Mouse (Mus musculus): ENCODE data around the gene Casp2. TPM values are rescaled to one million over a fixed set of nuclear protein-coding genes. Genes with fewer than 3 reads are reported as not detected.

Gene Casp2
- 19.3 TPM for polyA plus RNA-seq (2014; fragmentation: Illumina TruSeq; extraction: RNeasy Lipid Tissue Mini Kit (QIAGEN cat#74804); ENCODE audit: low read depth, low replicate concordance)

DNA sequence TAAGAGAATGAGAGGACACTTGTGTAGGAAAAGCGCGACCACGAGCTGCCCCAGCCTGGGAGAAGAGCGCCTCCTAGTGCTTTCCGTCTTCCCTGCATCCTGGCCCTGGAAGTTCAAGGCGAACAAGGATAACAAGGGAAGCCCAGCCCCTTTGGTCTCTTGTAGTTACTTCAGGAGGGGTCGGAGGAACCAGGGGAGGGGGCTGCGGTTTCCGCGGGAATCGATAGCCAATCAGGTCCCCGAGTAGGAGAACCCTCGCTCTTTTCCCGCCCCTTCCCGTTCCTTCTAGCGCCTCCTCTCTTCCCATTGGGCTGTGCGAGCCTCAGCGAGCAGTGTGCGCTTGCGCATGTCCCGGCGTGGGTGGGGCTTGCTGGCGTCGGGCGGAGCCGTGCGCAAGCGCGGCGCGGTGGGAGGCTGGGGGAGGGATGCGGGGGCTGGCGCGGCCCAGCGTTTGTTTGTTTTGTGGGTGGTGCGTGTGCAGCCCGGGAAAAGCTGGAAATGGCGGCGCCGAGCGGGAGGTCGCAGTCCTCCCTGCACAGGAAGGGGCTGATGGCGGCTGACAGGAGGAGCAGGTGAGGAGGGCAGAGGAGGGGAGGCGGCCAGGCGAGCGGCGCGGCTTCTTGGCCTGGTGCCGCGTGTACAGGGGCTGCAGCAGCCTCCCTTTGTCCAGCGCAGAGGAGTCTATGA is at the start of gene Casp2:
Casp2 (plus strand) TSS at position 360 of the 687 bp plus-strand sequence.

DNA sequence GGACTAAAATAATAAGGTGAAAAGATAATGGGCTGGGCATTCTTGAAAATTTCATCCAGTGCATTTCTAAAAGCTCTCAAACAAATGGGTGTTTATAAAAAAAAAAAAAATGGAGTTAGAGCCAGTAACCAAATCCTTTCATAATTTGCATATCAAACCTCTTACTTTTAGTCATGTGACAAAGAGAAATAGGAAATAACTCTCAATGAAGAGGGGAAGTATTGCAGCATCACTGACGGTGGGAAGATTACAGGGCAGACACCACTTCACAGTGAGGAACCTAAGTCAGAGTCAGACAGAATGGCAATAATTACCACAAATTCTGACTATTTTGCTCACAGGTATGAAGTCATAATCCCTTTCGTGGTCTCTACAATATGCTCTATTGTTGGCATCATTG is 49.8 kb upstream of the Casp2 start, which contains the start of gene Tas2r144:
Tas2r144 (plus strand) TSS at position 301 of the 400 bp plus-strand sequence.

GRCm38 (mm10) chr6:42245711-42246353 is 19.0 kb upstream of the Casp2 start, which contains the start of gene Gstk1:
Gstk1 (plus strand) TSS chr6:42245935.

DNA sequence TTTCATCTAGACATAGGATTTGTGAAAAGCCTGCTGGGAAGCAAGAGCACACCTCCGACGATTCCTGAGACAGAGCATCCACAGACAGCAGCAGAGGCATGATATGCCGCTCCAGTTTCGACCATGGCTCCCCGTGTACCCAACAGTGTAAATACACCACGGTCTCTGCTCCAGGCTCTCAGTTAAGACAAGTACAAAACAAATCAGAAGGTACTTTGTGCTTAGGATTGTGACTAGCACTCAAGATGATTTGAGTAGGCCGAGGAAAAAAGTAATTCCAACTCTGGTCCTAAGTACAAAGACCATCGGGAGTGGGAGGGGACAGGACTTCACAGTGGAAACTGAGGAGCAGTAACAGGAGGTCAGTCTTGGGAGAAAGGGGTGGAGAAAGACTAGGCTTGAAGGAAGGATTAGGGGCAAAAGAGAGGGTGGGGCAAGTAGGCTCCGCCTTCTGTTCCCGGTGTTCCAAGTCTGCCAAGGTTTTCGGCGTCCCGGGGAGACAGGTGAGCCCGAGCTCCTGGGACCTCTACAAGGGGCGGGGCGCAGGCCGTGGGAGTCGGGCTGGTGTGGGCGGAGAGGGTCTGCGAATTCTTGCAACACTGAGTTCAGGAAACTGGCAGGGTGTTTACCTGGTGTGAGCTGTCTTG is 3.1 kb upstream of the Casp2 start, which contains the start of gene Tmem139:
Tmem139 (plus strand) TSS at position 447 of the 647 bp plus-strand sequence.

GRCm38 (mm10) chr6:42286448-42286847 is 21.7 kb downstream of the Casp2 start, which contains the start of gene Clcn1:
Clcn1 (plus strand) TSS chr6:42286685.

GRCm38 (mm10) chr6:42324482-42325267 is 59.9 kb downstream of the Casp2 start, which contains the start of gene Fam131b:
Fam131b (minus strand) TSS chr6:42324643.

Other genes with a start within 250 kb of the Casp2 start
- gene Sva, start 226.6 kb upstream of the Casp2 start, polyA plus RNA-seq (2014; fragmentation: Illumina TruSeq; extraction: RNeasy Lipid Tissue Mini Kit (QIAGEN cat#74804); ENCODE audit: low read depth, low replicate concordance): not detected
- gene Tas2r139, start 124.0 kb upstream of the Casp2 start, polyA plus RNA-seq (2014; fragmentation: Illumina TruSeq; extraction: RNeasy Lipid Tissue Mini Kit (QIAGEN cat#74804); ENCODE audit: low read depth, low replicate concordance): not detected
- gene Tas2r144, start 49.7 kb upstream of the Casp2 start, polyA plus RNA-seq (2014; fragmentation: Illumina TruSeq; extraction: RNeasy Lipid Tissue Mini Kit (QIAGEN cat#74804); ENCODE audit: low read depth, low replicate concordance): not detected
- 85.7 TPM for gene Gstk1, start 19.1 kb upstream of the Casp2 start, polyA plus RNA-seq (2014; fragmentation: Illumina TruSeq; extraction: RNeasy Lipid Tissue Mini Kit (QIAGEN cat#74804); ENCODE audit: low read depth, low replicate concordance)
- 22.2 TPM for gene Tmem139, start 3.0 kb upstream of the Casp2 start, polyA plus RNA-seq (2014; fragmentation: Illumina TruSeq; extraction: RNeasy Lipid Tissue Mini Kit (QIAGEN cat#74804); ENCODE audit: low read depth, low replicate concordance)
- gene Clcn1, start 21.7 kb downstream of the Casp2 start, polyA plus RNA-seq (2014; fragmentation: Illumina TruSeq; extraction: RNeasy Lipid Tissue Mini Kit (QIAGEN cat#74804); ENCODE audit: low read depth, low replicate concordance): not detected
- not detected for gene Fam131b, start 59.7 kb downstream of the Casp2 start, polyA plus RNA-seq (2014; fragmentation: Illumina TruSeq; extraction: RNeasy Lipid Tissue Mini Kit (QIAGEN cat#74804); ENCODE audit: low read depth, low replicate concordance)
- 1.3 TPM for gene Zyx, start 84.6 kb downstream of the Casp2 start, polyA plus RNA-seq (2014; fragmentation: Illumina TruSeq; extraction: RNeasy Lipid Tissue Mini Kit (QIAGEN cat#74804); ENCODE audit: low read depth, low replicate concordance)
- gene Epha1, start 108.3 kb downstream of the Casp2 start, polyA plus RNA-seq (2014; fragmentation: Illumina TruSeq; extraction: RNeasy Lipid Tissue Mini Kit (QIAGEN cat#74804); ENCODE audit: low read depth, low replicate concordance): 1.6 TPM
- not detected for gene Tas2r143, start 135.3 kb downstream of the Casp2 start, polyA plus RNA-seq (2014; fragmentation: Illumina TruSeq; extraction: RNeasy Lipid Tissue Mini Kit (QIAGEN cat#74804); ENCODE audit: low read depth, low replicate concordance)
- gene Tas2r135, start 140.4 kb downstream of the Casp2 start, polyA plus RNA-seq (2014; fragmentation: Illumina TruSeq; extraction: RNeasy Lipid Tissue Mini Kit (QIAGEN cat#74804); ENCODE audit: low read depth, low replicate concordance): not detected
- not detected for gene Tas2r126, start 169.6 kb downstream of the Casp2 start, polyA plus RNA-seq (2014; fragmentation: Illumina TruSeq; extraction: RNeasy Lipid Tissue Mini Kit (QIAGEN cat#74804); ENCODE audit: low read depth, low replicate concordance)
- not detected for gene Olfr458, start 200.2 kb downstream of the Casp2 start, polyA plus RNA-seq (2014; fragmentation: Illumina TruSeq; extraction: RNeasy Lipid Tissue Mini Kit (QIAGEN cat#74804); ENCODE audit: low read depth, low replicate concordance)
- not detected for gene Olfr457, start 211.3 kb downstream of the Casp2 start, polyA plus RNA-seq (2014; fragmentation: Illumina TruSeq; extraction: RNeasy Lipid Tissue Mini Kit (QIAGEN cat#74804); ENCODE audit: low read depth, low replicate concordance)
- not detected for gene Olfr456, start 222.2 kb downstream of the Casp2 start, polyA plus RNA-seq (2014; fragmentation: Illumina TruSeq; extraction: RNeasy Lipid Tissue Mini Kit (QIAGEN cat#74804); ENCODE audit: low read depth, low replicate concordance)